Mouse (Mus musculus) neural tube, embryonic 10.5 days (tissue): ENCODE results near the gene Olfr1441.

Source experiments
- DNase-seq: peaks from one replicate; pipeline ENCODE4 v3.0.0-alpha.2; 2017; ENCODE audit warnings: low spot score; ENCODE audit errors: extremely low spot score

Gene Olfr1441

GRCm38 (mm10) chr19:12462851-12463721 is 45.9 kb downstream of the Olfr1441 start:
- DNase-seq, result peak; percentile 11

GRCm38 (mm10) chr19:12463722-12464035 is 46.4 kb downstream of the Olfr1441 start:
- DNase-seq, result peak; percentile 12

GRCm38 (mm10) chr19:12464127-12464526 is 46.9 kb downstream of the Olfr1441 start:
- DNase-seq, result peak; percentile 12

GRCm38 (mm10) chr19:12464674-12465073 is 47.4 kb downstream of the Olfr1441 start:
- peak; percentile 8 for DNase-seq

GRCm38 (mm10) chr19:12465530-12466144 is 48.4 kb downstream of the Olfr1441 start:
- peak; percentile 11 for DNase-seq

DNA sequence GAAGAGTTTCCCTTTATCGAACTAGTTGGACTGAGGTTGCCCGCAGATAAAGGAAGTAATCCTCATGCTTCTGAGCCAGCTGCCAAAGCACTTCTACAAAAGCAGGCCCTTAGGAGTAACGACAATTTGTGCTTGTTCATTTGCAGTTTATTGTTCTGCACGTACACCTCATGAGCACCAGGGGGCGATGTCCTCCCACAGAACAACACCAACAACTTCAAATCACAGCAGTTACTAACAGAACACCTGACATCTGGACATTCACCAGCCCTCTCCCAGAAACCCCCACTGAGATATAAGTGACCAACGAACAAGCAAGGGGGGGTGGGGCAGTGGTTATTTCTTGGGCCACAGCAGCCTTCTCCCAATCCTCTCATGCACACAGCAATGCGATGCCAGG is 49.0 kb downstream of the Olfr1441 start:
- peak; percentile 42 for DNase-seq

DNA sequence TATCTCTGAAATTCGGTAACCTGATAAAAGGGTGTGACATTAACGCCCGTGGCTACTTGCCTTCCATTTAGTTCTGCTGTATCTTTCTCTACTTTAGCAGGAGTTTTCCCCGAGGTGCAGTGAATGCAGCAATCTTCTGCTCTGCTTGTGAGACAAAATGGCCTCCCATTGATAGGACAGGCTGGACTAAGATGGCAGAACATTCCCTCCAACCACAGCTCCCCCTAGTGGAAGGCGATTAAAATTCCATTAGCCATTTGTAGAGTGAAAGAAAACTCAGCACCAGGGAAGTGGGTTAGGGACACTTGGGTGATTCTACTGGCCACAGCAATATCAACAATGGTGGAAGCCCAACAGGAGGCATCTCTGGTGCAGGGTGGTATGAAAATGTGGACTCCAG is 50.2 kb downstream of the Olfr1441 start:
- DNase-seq, result no peak

DNA sequence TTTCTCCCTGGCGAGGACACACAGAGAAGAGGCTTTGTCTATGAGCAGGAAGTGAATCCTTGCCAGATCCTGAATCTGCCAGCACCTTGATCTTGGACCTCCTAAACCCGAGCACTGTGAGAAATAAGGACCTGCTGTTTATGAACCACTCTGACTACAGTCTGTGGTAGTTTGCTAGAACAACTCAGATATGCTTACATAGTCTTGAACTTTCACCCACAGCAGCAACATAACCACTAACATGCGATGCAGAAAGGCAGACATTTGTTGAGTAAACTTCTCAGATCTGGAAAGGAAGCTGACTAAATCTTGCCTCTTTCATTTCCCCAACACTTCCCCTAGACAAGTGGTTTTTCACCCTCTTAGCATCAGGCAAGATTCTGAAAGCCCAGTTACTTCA is 54.6 kb downstream of the Olfr1441 start:
- DNase-seq, result no peak

GRCm38 (mm10) chr19:12472381-12472976 is 55.2 kb downstream of the Olfr1441 start:
- no peak for DNase-seq
